Mouse (Mus musculus) neural tube, embryonic 13.5 days (tissue): ENCODE results near the gene Rxrg. TPM values are rescaled to one million over a fixed set of nuclear protein-coding genes. Genes with fewer than 3 reads are reported as not detected.

Experiments used
- ATAC-seq: fragments of 200-750 bp; cut with Nextera tagmentation; 2 replicates; pipeline ENCODE4 v1.8.0; 2017; ENCODE audit warnings: low read depth, mild to moderate bottlenecking, moderate TSS enrichment, moderate library complexity
- H3K27ac ChIP-seq: fragments of 300-500 bp; sonication (generic); replicated peaks from 2 replicates; pipeline ENCODE4 v1.5.1; 2015; ENCODE audit warnings: moderate library complexity, mild to moderate bottlenecking, inconsistent platforms
- H3K27me3 ChIP-seq: fragments of 300-500 bp; sonication (generic); 2 replicates; pipeline ENCODE4 v1.6.1; 2015; ENCODE audit warnings: mild to moderate bottlenecking, inconsistent platforms
- H3K36me3 ChIP-seq: fragments of 300-500 bp; sonication (generic); 2 replicates; pipeline ENCODE4 v1.6.1; 2015; ENCODE audit warnings: mild to moderate bottlenecking, inconsistent platforms
- H3K4me1 ChIP-seq: fragments of 300-500 bp; sonication (generic); replicated peaks from 2 replicates; pipeline ENCODE4 v1.6.1; 2015; ENCODE audit warnings: inconsistent platforms
- H3K4me2 ChIP-seq: fragments of 300-500 bp; sonication (generic); 2 replicates; pipeline ENCODE4 v1.6.1; 2015; ENCODE audit warnings: inconsistent platforms, mild to moderate bottlenecking, moderate library complexity
- H3K4me3 ChIP-seq: fragments of 300-500 bp; sonication (generic); 2 replicates; pipeline ENCODE4 v1.5.1; 2015; ENCODE audit warnings: mild to moderate bottlenecking, inconsistent platforms
- H3K9ac ChIP-seq: fragments of 300-500 bp; sonication (generic); 2 replicates; pipeline ENCODE4 v1.6.1; 2015; ENCODE audit warnings: moderate library complexity, mild to moderate bottlenecking, inconsistent platforms
- H3K9me3 ChIP-seq: fragments of 300-500 bp; sonication (generic); 2 replicates; pipeline ENCODE4 v1.6.1; 2016; ENCODE audit warnings: inconsistent platforms
- whole genome bisulfite sequencing: fragments of 180-500 bp; shearing (Covaris S2); methylation state at CpG from one replicate; pipeline ENCODE4 v1.1.7; 2015; 5-methylcytosine and 5-hydroxymethylcytosine counted together
- polyA plus RNA-seq: library from polyadenylated mRNA; unstranded; fragments of >200 nt; fragmentation: Nextera tagmentation; extraction: Ambion mirVana; gene quantifications from 2 replicates; pipeline ENCODE4 v1.2.1, GENCODE M21; 2015

The Rxrg gene
- polyA plus RNA-seq, 1 experiment from 2014 or later = 22.1 TPM

DNA sequence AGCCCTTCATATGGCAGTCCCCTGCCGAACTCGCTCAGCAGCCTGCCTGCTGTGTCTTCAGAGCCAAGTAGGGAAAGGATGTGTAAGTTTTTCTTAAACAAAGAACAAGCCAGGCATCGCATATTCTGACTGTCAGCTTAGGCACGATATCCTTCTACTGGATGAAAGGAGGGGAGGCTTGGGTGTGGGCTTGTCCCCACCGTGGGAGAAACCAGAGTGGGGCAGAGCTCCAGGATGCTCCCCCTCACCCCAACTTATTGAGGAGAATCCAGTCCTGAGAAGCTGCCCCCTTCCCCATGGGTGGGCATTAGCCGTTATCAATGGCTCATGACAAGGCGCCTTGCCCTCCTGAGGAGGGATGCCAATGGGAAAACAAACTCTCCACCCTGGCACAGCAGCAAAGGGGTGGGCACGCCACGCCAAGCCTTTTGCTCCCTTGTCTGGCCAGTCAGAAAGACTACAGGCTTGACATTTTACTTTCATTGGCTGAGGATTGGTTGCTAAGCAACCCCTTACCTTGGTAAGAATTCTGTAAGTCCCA is 10.1 kb downstream of the Rxrg start:
- H3K36me3 ChIP-seq = no peaks in the 10 kb centered on the region
- ATAC-seq = peak; percentile 95
- H3K9ac ChIP-seq = no peak overlapping the region; the same call in 1 of the 2 replicates
- peak overlapping the region; percentile 46 for H3K4me2 ChIP-seq
- H3K4me3 ChIP-seq = no peak overlapping the region
- no peaks in the 10 kb centered on the region for H3K27me3 ChIP-seq
- peak overlapping the region; percentile 19; the same call in 1 of the 2 replicates for H3K27ac ChIP-seq
- 27% methylated on average over 9 of the region's 9 CpGs for WGBS
- H3K9me3 ChIP-seq = no peaks in the 10 kb centered on the region
- H3K4me1 ChIP-seq = peaks cover 20% of the 10 kb centered on the region

- Histone ChIP-seq H3K4me1 (no peaks in the 10 kb centered on the region), H3K9me3 (no peaks in the 10 kb centered on the region), H3K4me2 (no peak overlapping the region), H3K4me3 (no peak overlapping the region), H3K9ac (no peak overlapping the region), H3K27me3 (no peaks in the 10 kb centered on the region), H3K36me3 (no peaks in the 10 kb centered on the region), H3K27ac (no peak overlapping the region)
- ATAC-seq = no peak
- WGBS = 78% methylated on average over 14 of the region's 14 CpGs
Measured at GRCm38 (mm10) chr1:167617131-167617530, 18.9 kb downstream of the Rxrg start.

- 84% methylated on average over 18 of the region's 18 CpGs for WGBS
- ATAC-seq = no peak
Measured at GRCm38 (mm10) chr1:167617995-167618489, 19.9 kb downstream of the Rxrg start.

GRCm38 (mm10) chr1:167620206-167620795 is 22.1 kb downstream of the Rxrg start:
- Histone ChIP-seq H3K36me3 (no peaks in the 10 kb centered on the region), H3K27ac (no peak overlapping the region), H3K4me3 (no peak overlapping the region), H3K4me1 (no peaks in the 10 kb centered on the region), H3K4me2 (no peak overlapping the region), H3K9me3 (no peaks in the 10 kb centered on the region), H3K9ac (no peak overlapping the region), H3K27me3 (no peaks in the 10 kb centered on the region)
- no peak for ATAC-seq
- WGBS = 73% methylated on average over 15 of the region's 15 CpGs

More at GRCm38 (mm10) chr1:167617995-167618489, 19.9 kb downstream of the Rxrg start:
- no peak overlapping the region for H3K27ac ChIP-seq
- no peaks in the 10 kb centered on the region for H3K27me3 ChIP-seq
- H3K4me2 ChIP-seq = no peak overlapping the region
- H3K36me3 ChIP-seq = no peaks in the 10 kb centered on the region
- H3K9me3 ChIP-seq = no peaks in the 10 kb centered on the region
- H3K9ac ChIP-seq = no peak overlapping the region
- no peak overlapping the region for H3K4me3 ChIP-seq
- no peaks in the 10 kb centered on the region for H3K4me1 ChIP-seq

GRCm38 (mm10) chr1:167625098-167625497 is 26.9 kb downstream of the Rxrg start:
- 67% methylated on average over 3 of the region's 3 CpGs for WGBS

DNA sequence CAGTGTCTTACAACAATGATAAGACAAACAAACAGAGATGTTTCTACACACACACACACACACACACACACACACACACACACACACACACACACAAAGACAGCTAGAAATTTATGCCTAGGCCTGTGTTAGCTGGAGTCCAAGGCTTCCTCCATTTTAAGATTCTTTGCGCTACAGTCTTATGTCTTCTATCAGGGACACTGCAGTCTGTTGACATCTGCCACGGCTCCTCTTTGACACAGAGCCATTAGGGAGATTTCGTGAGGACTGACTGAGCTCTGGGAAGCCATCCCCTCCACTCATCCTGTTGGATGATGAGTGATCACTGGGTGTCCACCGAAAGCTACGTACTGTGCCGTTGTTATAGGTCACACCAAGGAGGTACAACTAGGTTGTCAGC is 33.6 kb downstream of the Rxrg start:
- Histone ChIP-seq H3K9me3 (no peaks in the 10 kb centered on the region), H3K9ac (no peak overlapping the region), H3K4me1 (no peaks in the 10 kb centered on the region), H3K4me2 (no peak overlapping the region), H3K27me3 (no peaks in the 10 kb centered on the region), H3K4me3 (no peak overlapping the region), H3K36me3 (no peaks in the 10 kb centered on the region), H3K27ac (no peak overlapping the region)
- WGBS = 92% methylated on average over 6 of the region's 6 CpGs
- no peak for ATAC-seq

More at GRCm38 (mm10) chr1:167625098-167625497, 26.9 kb downstream of the Rxrg start:
- no peak overlapping the region for H3K9ac ChIP-seq
- H3K27ac ChIP-seq = no peak overlapping the region
- no peaks in the 10 kb centered on the region for H3K36me3 ChIP-seq
- no peak for ATAC-seq
- no peaks in the 10 kb centered on the region for H3K4me1 ChIP-seq
- no peaks in the 10 kb centered on the region for H3K9me3 ChIP-seq
- H3K4me2 ChIP-seq = no peak overlapping the region
- no peak overlapping the region for H3K4me3 ChIP-seq
- H3K27me3 ChIP-seq = no peaks in the 10 kb centered on the region

GRCm38 (mm10) chr1:167635702-167636101 is 37.5 kb downstream of the Rxrg start:
- Histone ChIP-seq H3K36me3 (no peaks in the 10 kb centered on the region), H3K4me2 (no peak overlapping the region), H3K9ac (no peak overlapping the region), H3K27me3 (0 out of 2 replicates have a peak, but pooled peaks cover 3% of the 10 kb centered on the region), H3K27ac (no peak overlapping the region), H3K4me1 (no peaks in the 10 kb centered on the region; the same call in 1 of the 2 replicates), H3K4me3 (no peak overlapping the region), H3K9me3 (no peaks in the 10 kb centered on the region)
- ATAC-seq = no peak
- WGBS = 65% methylated on average over 12 of the region's 12 CpGs

- H3K36me3 ChIP-seq = no peaks in the 10 kb centered on the region
- 17% methylated on average over 3 of the region's 3 CpGs for WGBS
- no peak overlapping the region for H3K4me3 ChIP-seq
- no peak overlapping the region for H3K27ac ChIP-seq
- H3K9ac ChIP-seq = no peak overlapping the region
- H3K9me3 ChIP-seq = no peaks in the 10 kb centered on the region
- H3K27me3 ChIP-seq = 0 out of 2 replicates have a peak, but pooled peaks cover 3% of the 10 kb centered on the region
- no peaks in the 10 kb centered on the region; the same call in 1 of the 2 replicates for H3K4me1 ChIP-seq
- no peak overlapping the region for H3K4me2 ChIP-seq
- peak; percentile 72; the same call in 1 of the 2 replicates for ATAC-seq
Measured at GRCm38 (mm10) chr1:167636948-167637347, 38.8 kb downstream of the Rxrg start.

GRCm38 (mm10) chr1:167638053-167638452 is 39.9 kb downstream of the Rxrg start:
- Histone ChIP-seq H3K27me3 (peaks cover 5% of the 10 kb centered on the region; the same call in 1 of the 2 replicates), H3K4me2 (no peak overlapping the region), H3K27ac (no peak overlapping the region), H3K9ac (no peak overlapping the region), H3K4me1 (no peaks in the 10 kb centered on the region; the same call in 1 of the 2 replicates), H3K4me3 (no peak overlapping the region), H3K9me3 (no peaks in the 10 kb centered on the region), H3K36me3 (no peaks in the 10 kb centered on the region)
- 44% methylated on average over 13 of the region's 13 CpGs for WGBS
- ATAC-seq = no peak

- no peak overlapping the region for H3K9ac ChIP-seq
- H3K27me3 ChIP-seq = peaks cover 8% of the 10 kb centered on the region; the same call in 1 of the 2 replicates
- H3K4me3 ChIP-seq = no peak overlapping the region
- H3K9me3 ChIP-seq = no peaks in the 10 kb centered on the region
- no peak overlapping the region for H3K27ac ChIP-seq
- no peak for ATAC-seq
- H3K36me3 ChIP-seq = no peaks in the 10 kb centered on the region
- no peaks in the 10 kb centered on the region; the same call in 1 of the 2 replicates for H3K4me1 ChIP-seq
- no peak overlapping the region for H3K4me2 ChIP-seq
- WGBS = 79% methylated on average over 9 of the region's 9 CpGs
Measured at GRCm38 (mm10) chr1:167638901-167639300, 40.7 kb downstream of the Rxrg start.

DNA sequence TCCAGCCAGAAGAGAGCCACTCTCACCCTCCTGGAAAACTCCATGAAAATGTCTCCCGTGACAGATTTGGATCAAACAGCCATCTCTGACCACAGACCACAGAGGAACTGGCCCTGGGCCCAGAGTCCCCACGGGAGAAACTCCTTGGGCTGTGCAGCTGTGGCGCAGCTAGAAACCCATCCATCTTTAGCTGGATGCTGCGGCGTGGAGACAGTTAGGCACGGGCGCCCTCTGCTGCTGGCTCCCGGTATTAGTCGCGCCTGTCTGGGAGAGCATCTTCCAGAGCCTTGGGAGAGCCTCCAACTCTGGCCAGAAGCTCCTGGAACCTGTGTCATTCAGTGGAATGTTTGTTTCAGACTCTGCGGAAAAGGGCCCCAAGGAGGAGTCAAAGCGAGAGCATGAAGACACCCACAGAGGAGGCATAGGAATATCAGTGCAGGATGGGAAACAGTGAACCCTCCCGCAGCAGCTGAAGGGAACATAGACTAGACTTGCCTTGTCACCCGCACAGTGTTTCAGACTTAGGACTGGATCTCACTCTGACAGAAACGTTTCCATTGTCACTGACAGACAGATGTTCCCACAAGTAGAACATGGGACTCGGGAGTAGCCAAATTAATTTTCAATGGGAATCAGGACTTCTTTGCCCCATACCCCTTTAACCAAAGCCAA is 46.8 kb downstream of the Rxrg start:
- 20% methylated on average over 16 of the region's 16 CpGs for WGBS
- no peaks in the 10 kb centered on the region for H3K36me3 ChIP-seq
- H3K27me3 ChIP-seq = peaks cover 14% of the 10 kb centered on the region
- no peak overlapping the region for H3K27ac ChIP-seq
- ATAC-seq = peak; percentile 92
- no peaks in the 10 kb centered on the region for H3K4me1 ChIP-seq
- H3K4me2 ChIP-seq = no peak overlapping the region
- H3K9ac ChIP-seq = no peak overlapping the region
- H3K9me3 ChIP-seq = no peaks in the 10 kb centered on the region
- no peak overlapping the region for H3K4me3 ChIP-seq

GRCm38 (mm10) chr1:167648670-167649069 is 50.5 kb downstream of the Rxrg start:
- Histone ChIP-seq H3K4me2 (no peak overlapping the region), H3K27ac (no peak overlapping the region), H3K9me3 (no peaks in the 10 kb centered on the region), H3K9ac (no peak overlapping the region), H3K36me3 (no peaks in the 10 kb centered on the region), H3K4me1 (no peaks in the 10 kb centered on the region), H3K27me3 (peaks cover 9% of the 10 kb centered on the region), H3K4me3 (no peak overlapping the region)
- no peak for ATAC-seq
- WGBS = 92% methylated on average over 3 of the region's 3 CpGs
